Mouse (Mus musculus) cerebellum, adult (tissue): Measurements from ENCODE around the gene Rph3al.

Experiments
- ATAC-seq: cut with Nextera tagmentation; 2 replicates; pipeline ENCODE4 v1.9.2; 2017; ENCODE audit warnings: mild to moderate bottlenecking, moderate library complexity, mixed read lengths; ENCODE audit not compliant: insufficient number of reproducible peaks, low FRiP score, low TSS enrichment

The Rph3al gene

GRCm38 (mm10) chr11:75865253-75865619 lies 73.0 kb downstream of the Rph3al start:
- ATAC-seq: no peak

GRCm38 (mm10) chr11:75864529-75865252 lies 73.5 kb downstream of the Rph3al start:
- ATAC-seq: no peak

- ATAC-seq: no peak
Measured at GRCm38 (mm10) chr11:75862466-75862865, 75.8 kb downstream of the Rph3al start.

GRCm38 (mm10) chr11:75861653-75862052 lies 76.6 kb downstream of the Rph3al start:
- no peak for ATAC-seq

- no peak for ATAC-seq
Measured at GRCm38 (mm10) chr11:75861213-75861612, 77.0 kb downstream of the Rph3al start.

GRCm38 (mm10) chr11:75859460-75859859 lies 78.8 kb downstream of the Rph3al start:
- ATAC-seq: no peak

GRCm38 (mm10) chr11:75858975-75859374 lies 79.3 kb downstream of the Rph3al start:
- ATAC-seq: no peak

- no peak for ATAC-seq
Measured at GRCm38 (mm10) chr11:75857781-75858180, 80.4 kb downstream of the Rph3al start.

GRCm38 (mm10) chr11:75854327-75854726 lies 83.9 kb downstream of the Rph3al start:
- no peak for ATAC-seq

GRCm38 (mm10) chr11:75853067-75853636 lies 85.1 kb downstream of the Rph3al start:
- ATAC-seq: no peak

GRCm38 (mm10) chr11:75852485-75852884 lies 85.7 kb downstream of the Rph3al start:
- no peak for ATAC-seq

- ATAC-seq: no peak
Measured at GRCm38 (mm10) chr11:75849552-75849951, 88.7 kb downstream of the Rph3al start.

GRCm38 (mm10) chr11:75846589-75846988 lies 91.6 kb downstream of the Rph3al start:
- no peak for ATAC-seq

GRCm38 (mm10) chr11:75845675-75846074 lies 92.6 kb downstream of the Rph3al start:
- ATAC-seq: no peak

GRCm38 (mm10) chr11:75842904-75843619 lies 95.2 kb downstream of the Rph3al start:
- ATAC-seq: peak; percentile 69

GRCm38 (mm10) chr11:75841503-75841902 lies 96.7 kb downstream of the Rph3al start:
- ATAC-seq: no peak

- no peak for ATAC-seq
Measured at GRCm38 (mm10) chr11:75839536-75840430, 98.4 kb downstream of the Rph3al start.

GRCm38 (mm10) chr11:75838861-75839426 lies 99.3 kb downstream of the Rph3al start:
- no peak for ATAC-seq

GRCm38 (mm10) chr11:75836240-75836610 lies 102.0 kb downstream of the Rph3al start:
- no peak for ATAC-seq

- no peak for ATAC-seq
Measured at GRCm38 (mm10) chr11:75835587-75836239, 102.5 kb downstream of the Rph3al start.
